Mouse (Mus musculus) ovary, postnatal 10 days (tissue): ENCODE data around the gene Gm17617.

Experiments used
- DNase-seq: peaks from one replicate; pipeline ENCODE4 v3.0.0; 2022; ENCODE audit warnings: low spot score

The Gm17617 gene

DNA sequence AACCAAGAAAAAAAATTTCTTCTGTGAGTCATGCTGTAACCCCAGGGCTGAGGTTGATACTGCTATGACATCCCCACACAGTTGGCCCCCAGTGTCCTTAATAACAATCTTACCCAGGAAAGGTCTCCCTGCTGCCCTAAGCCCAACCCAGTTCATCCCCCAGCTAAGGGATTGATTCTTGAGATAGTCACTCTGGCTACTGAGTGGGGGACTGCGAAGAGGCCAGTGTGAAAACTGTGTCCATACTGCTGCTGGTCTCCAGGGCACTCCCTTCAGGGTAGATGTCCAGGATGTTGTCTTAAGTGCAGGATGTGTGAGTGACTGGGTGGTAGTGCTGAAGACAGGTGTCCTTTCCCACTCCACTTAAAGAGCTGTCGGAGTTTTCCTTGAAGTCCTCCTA, at the start of gene Gm17617:
Gm17617 (minus strand) TSS at position 101 of the 400 bp plus-strand sequence.
- no peak for DNase-seq

DNA sequence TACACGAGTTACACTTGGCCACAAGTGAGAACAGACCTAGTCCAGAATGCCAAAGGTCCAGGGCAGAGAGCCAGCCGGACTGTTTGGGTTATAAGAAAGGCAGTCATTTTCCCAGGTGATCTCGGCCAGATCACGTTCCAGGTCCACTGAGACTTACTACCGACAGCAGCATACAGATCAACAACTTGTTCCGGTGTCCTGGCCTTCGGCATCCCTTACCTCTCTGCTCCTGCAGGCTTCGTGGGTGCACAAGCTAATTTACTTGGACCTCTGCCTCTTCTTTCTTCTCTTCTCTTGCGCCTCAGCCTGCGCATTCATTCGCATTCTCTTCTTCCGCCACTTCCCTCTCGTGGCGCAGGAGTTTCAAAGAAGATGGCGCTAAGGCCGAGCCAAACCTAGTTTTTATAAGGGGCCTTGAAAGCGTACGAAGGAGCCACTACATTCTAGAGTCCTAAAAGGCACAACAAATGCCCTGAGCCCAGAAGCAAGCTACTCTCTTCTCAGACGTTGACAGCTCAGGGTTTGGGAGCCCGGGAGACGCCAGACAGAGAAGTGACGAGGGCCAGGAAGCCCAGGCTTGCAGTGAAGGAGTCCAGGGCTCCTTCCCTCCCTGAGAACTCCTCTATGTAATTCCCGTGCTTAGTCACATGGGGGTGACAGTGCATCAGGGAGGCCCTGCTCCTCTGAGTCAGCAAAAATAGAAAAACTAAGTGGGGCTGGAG, 49.0 kb upstream of the Gm17617 start:
- DNase-seq, result peak; percentile 72

DNA sequence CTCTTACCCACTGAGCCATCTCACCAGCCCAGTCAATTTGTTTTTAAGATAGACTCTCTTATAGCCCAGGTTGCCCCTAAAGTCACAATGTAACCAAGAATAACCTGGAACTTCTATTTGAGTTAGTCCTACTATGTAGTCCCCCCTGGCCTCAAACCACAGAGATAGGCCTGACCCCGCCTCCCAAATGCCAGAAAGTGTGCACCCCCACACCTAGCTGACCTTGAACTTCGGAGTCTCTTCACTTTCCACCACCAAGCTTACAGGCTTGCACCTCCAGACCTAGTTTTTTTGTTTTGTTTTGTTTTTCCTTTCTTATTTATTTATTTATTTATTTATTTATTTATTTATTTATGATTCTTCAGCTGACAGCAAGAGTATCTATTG, 48.4 kb upstream of the Gm17617 start:
- DNase-seq, result no peak

GRCm38 (mm10) chr13:55179591-55179990, 46.2 kb upstream of the Gm17617 start:
- no peak for DNase-seq

GRCm38 (mm10) chr13:55178556-55178955, 45.2 kb upstream of the Gm17617 start:
- DNase-seq, result no peak

- DNase-seq, result no peak
Observed at GRCm38 (mm10) chr13:55177903-55178496, 44.7 kb upstream of the Gm17617 start.

- DNase-seq, result no peak
Observed at GRCm38 (mm10) chr13:55176265-55176664, 42.9 kb upstream of the Gm17617 start.

DNA sequence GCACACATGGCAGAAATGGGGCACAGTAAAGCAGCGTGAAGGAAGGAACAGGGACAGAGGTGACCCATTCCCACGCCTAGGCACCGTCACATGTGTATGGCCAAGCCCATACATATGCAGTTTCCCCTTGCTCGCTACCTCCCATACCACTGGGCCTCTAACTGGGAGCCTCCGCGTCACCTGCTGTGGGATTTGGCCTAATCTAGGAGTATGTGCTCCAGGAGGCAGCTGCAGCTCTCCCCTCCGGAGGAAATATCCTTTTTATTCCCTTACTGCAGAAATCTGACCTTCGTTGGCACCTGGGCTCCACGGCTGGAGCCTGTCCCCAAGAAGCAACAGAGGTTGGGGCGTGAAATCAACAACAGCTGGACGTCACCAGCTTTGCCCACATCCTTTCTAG, 41.0 kb upstream of the Gm17617 start:
- DNase-seq, result no peak

DNA sequence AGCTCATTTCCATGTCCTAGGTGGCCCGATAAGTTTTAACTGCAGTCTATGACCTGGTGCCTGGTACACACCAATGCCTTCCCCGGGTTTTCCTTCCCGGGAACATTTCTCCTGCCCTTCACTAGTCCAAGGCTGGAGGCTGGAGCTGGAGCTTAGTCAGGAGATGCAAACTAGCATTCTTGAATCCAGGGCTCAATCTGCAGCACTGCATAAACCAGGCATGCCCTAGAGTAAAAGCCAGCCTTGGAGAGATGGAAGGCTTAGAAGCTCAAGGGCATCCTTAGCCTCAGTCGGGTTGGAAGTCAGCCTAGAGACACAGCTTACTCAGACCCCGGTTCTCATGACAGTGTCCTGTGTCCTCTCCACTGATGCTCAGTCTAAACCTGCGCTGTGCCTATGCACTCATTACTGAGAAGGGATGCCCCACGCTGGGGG, 39.0 kb upstream of the Gm17617 start:
- no peak for DNase-seq

DNA sequence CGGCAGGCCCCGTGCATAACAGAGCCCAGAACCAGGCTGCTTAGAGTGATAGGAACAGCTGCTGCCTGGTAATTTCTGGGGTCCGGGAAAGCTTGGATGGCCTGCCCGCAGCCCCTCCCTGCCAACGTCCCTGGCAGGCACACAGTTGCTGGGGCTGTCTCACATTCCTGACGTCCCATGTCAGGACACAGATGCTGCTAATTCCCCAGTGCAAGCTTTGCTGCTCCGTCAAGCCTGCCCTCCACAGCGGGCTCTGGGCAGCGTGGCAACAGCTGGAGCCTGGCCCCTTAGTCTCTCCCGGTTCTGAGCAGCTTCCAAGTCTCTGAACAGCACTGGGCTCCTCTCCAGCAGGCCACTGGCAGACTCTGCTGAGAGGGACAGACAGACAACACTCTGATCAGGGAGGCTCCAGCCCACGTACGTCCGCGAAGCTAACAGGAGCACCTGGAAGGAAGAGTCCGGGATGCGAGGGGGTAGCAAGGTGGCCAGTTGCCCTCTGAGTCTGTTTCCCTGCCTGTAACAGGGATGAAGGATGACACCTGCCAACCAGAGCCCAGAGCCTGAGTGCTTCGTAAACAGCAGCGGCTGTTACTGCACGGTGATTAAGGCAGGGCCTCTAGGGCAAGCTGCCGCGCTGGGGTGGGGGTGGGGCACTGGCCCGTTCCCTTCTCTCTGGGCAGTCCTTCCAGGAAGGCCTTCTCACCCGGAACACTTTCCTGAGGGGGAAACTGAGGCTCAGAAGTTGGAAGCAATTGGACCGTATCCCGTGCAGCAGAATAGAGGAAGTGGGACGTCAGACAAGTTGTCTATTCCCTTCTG, 38.4 kb upstream of the Gm17617 start:
- no peak for DNase-seq

DNA sequence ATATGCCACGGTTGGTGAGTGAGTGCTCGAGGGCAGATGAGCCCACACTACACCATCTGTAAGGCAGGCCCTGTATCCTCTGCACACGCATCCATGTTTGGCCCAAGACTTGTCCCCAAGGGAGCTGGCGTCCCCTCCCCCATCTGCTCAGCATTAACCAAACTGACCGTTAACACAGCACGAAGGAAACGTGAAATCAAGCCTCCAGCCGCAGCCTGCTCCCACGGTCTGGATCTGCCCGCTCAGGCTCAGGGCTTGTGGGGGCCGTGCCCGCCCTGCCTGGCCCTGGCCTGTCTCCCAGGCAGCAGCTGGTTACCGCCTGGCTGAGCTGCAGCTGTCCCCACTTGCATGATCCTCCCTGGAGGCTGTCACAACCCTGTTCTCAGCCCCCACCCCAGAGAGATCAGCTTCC, 35.6 kb upstream of the Gm17617 start:
- peak; percentile 22 for DNase-seq

- no peak for DNase-seq
Observed at GRCm38 (mm10) chr13:55168255-55168654, 34.9 kb upstream of the Gm17617 start.

DNA sequence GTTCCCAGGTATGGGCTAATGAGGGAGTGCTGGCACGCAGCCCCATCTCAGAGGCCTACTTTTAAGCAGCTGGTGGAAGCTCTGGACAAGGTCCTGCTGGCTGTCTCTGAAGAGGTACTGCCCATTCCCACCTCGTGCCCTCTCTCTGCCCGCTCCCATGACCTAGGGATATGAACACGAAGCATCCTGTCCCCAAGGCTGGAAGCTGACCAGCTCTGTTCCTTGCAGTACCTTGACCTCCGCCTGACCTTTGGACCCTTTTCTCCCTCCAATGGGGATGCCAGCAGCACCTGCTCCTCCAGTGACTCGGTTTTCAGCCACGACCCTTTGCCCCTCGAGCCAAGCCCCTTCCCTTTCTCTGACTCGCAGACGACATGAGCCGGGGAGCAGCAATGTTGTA, 34.5 kb upstream of the Gm17617 start:
- no peak for DNase-seq

DNA sequence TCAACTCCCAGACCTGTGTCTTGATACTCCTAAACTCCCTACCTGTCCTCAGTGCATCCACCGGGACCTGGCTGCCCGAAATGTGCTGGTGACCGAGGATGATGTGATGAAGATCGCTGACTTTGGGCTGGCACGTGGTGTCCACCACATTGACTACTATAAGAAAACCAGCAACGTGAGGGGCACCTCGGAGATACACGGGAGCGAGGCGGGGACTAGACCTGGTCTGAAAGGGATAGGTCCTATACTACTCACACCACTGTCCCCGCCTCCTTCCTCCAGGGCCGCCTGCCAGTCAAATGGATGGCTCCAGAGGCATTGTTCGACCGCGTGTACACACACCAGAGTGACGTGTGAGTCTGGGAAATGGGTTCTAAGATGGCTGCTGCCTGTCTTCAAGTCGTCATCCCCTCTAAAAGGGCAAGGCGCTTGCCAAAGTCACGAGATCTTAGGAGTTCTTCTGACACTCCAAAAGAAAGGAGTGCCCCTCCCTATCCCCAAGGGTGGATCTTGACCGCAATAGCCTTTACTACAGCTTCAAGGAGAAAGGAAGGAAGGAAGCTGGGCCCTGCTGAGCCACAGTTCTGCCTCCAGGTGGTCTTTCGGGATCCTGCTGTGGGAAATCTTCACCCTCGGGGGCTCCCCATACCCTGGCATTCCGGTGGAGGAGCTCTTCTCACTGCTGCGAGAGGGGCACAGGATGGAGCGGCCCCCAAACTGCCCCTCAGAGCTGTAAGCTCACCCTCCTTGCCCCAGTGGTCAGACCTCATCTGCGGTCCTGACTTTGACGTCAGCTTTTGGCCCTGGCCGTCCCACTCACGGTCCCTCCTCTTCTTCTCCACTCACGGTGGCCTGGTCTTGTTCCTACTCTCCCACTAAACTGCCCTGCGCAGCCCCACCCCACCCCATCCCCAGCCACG, 33.7 kb upstream of the Gm17617 start:
- no peak for DNase-seq

DNA sequence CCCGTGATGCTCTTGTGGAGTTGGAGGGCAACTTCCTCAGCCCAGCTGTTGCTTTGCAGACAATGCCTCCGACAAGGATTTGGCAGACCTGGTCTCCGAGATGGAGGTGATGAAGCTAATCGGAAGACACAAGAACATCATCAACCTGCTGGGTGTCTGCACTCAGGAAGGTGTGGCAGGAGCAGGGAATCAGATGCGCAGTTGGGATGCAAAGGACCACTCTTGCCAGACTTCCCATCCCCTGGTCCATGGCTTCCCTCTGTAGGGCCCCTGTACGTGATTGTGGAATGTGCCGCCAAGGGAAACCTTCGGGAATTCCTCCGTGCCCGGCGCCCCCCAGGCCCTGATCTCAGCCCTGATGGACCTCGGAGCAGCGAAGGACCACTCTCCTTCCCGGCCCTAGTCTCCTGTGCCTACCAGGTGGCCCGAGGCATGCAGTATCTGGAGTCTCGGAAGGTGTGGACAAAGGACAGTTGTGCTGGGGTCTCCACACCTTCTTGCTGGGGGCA, 32.5 kb upstream of the Gm17617 start:
- no peak for DNase-seq

GRCm38 (mm10) chr13:55163553-55163952, 30.2 kb upstream of the Gm17617 start:
- no peak for DNase-seq

GRCm38 (mm10) chr13:55162365-55162764, 29.0 kb upstream of the Gm17617 start:
- no peak for DNase-seq

GRCm38 (mm10) chr13:55153951-55154350, 20.6 kb upstream of the Gm17617 start:
- no peak for DNase-seq

DNA sequence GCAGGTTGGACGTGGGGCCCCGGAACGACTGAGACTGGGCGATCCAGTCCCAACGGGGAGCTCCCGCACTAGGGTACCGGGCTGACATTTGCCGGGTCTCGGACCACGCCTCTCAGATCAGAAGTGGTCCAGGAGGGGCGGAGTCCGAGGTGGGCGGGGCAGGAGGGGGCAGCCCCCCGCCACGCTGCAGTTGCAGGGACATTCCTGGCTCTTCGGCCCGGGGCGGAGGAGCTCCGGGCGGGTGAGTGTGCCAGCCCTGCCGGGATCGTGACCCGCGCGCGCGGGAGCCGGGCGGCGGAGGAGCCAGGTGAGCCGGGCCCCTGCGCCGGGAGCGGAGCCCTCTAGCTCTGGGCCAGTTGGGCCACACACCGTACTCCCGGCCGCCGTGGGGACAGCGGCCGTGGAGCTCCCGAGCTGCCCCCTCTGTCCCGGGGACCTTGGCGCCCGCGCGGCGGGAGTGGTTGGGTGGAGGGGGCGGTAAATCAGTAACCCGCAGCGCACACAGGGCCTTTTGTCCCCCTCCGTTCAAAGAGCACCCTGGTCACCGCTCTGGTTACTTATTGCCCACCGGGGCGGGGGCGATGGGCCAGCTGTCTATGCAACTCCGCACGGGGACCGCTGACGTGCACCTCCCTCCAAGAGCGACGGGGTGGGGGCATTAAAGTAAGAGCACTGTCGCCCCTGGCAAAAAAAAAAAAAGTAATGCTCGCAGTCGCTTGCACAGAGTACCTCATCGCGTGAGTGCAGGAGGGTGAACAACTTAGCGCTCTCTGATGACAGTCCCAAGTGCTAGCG, 19.5 kb upstream of the Gm17617 start, which contains the start of gene Fgfr4:
Fgfr4 (plus strand) TSS at position 20 of the 795 bp plus-strand sequence.
- no peak for DNase-seq

DNA sequence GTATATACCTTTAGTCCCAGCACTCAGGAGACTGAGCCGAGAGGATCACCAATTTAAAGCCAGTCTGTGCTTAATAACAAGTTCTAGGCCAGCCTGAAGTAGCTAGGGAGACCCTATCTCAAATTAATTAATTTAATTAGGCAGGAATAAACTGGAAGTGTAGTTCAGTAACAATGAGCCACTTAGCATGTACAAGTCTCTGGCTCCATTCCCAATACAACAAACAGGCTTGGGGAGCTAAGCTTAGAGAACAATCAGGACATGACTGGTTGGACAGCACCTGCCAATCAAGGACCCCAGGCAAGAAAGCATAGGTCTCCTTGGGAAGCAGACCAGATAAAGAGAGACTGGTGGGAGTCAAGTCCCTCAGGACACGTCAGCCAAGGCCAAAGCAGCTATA, 6.9 kb upstream of the Gm17617 start:
- no peak for DNase-seq

GRCm38 (mm10) chr13:55135382-55135781, 2.0 kb upstream of the Gm17617 start:
- DNase-seq, result no peak
